Mouse (Mus musculus) gastrocnemius, postnatal 36 days (tissue): Measurements from ENCODE around the gene Mepe. TPM values are rescaled to one million over a fixed set of nuclear protein-coding genes. Genes with fewer than 3 reads are reported as not detected.
A peak's percentile ranks its signal among the peaks of the same experiment; 100 is the strongest.

ENCODE experiments used
- DNase-seq, 2 experiments: peaks; one replicate each; pipeline ENCODE4 v3.0.0; 2022
- intact Hi-C: fragments of 180-260 bp; cut with DNase I; formaldehyde crosslinking; loops from one replicate; pipeline ENCODE4 v1.15.1; 2025
- long read RNA-seq, 2 experiments: library from polyadenylated mRNA; stranded (forward); transcript quantifications; one replicate each; pipeline ENCODE4 v2.0.0; 2021
- total RNA-seq, 2 experiments: library from RNA; stranded (reverse); gene quantifications; 2 replicates each; pipeline ENCODE4 v1.2.3; 2021

Mepe gene
- total RNA-seq, result not detected
- long read RNA-seq, experiment 1, result 0 reads
- long read RNA-seq, experiment 2, result 0 reads

GRCm38 (mm10) chr5:104325029-104325428 is at the start of gene Mepe:
Mepe (plus strand) TSS chr5:104325329.
- intact Hi-C loops, result no loop called here
- DNase-seq, result no peak

- no peak for DNase-seq
- intact Hi-C loops, result no loop called here
Observed at GRCm38 (mm10) chr5:104294201-104294600, 30.9 kb upstream of the Mepe start.

- no peak for DNase-seq
- intact Hi-C loops, result no loop called here
Observed at GRCm38 (mm10) chr5:104298994-104299393, 26.1 kb upstream of the Mepe start, which contains the start of gene Ibsp. Ibsp (plus strand) TSS chr5:104299171.

- intact Hi-C loops, result no loop called here
- DNase-seq, result no peak
Observed at GRCm38 (mm10) chr5:104314073-104314472, 11.1 kb upstream of the Mepe start.

GRCm38 (mm10) chr5:104326884-104327283 is 1.8 kb downstream of the Mepe start:
- intact Hi-C loops, result no loop called here
- no peak for DNase-seq

GRCm38 (mm10) chr5:104327389-104327788 is 2.3 kb downstream of the Mepe start:
- no peak for DNase-seq
- intact Hi-C loops, result no loop called here

GRCm38 (mm10) chr5:104327876-104328275 is 2.7 kb downstream of the Mepe start:
- intact Hi-C loops, result no loop called here
- DNase-seq, result no peak

GRCm38 (mm10) chr5:104328317-104328850 is 3.3 kb downstream of the Mepe start:
- intact Hi-C loops, result no loop called here
- DNase-seq, result no peak

- intact Hi-C loops, result no loop called here
- no peak for DNase-seq
Observed at GRCm38 (mm10) chr5:104329381-104329780, 4.3 kb downstream of the Mepe start.

- no peak for DNase-seq
- intact Hi-C loops, result no loop called here
Observed at GRCm38 (mm10) chr5:104330088-104330487, 5.0 kb downstream of the Mepe start.

- DNase-seq, result no peak
- intact Hi-C loops, result loop anchor here (2.0 kb wide), 1 partner anchor 109 kb away; no protein-coding TSS in a partner anchor
Observed at GRCm38 (mm10) chr5:104332296-104332695, 7.2 kb downstream of the Mepe start.

- intact Hi-C loops, result loop anchor here (2.0 kb wide), 1 partner anchor 110 kb away; no protein-coding TSS in a partner anchor
- DNase-seq, result peak in 1 of 2 experiments; percentile 49
Observed at GRCm38 (mm10) chr5:104333231-104333640, 8.1 kb downstream of the Mepe start.

- intact Hi-C loops, result loop anchor here (2.0 kb wide), 1 partner anchor 111 kb away; no protein-coding TSS in a partner anchor
- DNase-seq, result no peak
Observed at GRCm38 (mm10) chr5:104333643-104334042, 8.5 kb downstream of the Mepe start.

- DNase-seq, result no peak
- intact Hi-C loops, result no loop called here
Observed at GRCm38 (mm10) chr5:104334516-104334915, 9.4 kb downstream of the Mepe start.

- intact Hi-C loops, result loop anchor here (5.0 kb wide), 1 partner anchor 204 kb away; no protein-coding TSS in a partner anchor
- DNase-seq, result no peak
Observed at GRCm38 (mm10) chr5:104335962-104336361, 10.8 kb downstream of the Mepe start.

GRCm38 (mm10) chr5:104337491-104337890 is 12.4 kb downstream of the Mepe start:
- intact Hi-C loops, result loop anchor here (5.0 kb wide), 1 partner anchor 205 kb away; no protein-coding TSS in a partner anchor

GRCm38 (mm10) chr5:104339009-104339408 is 13.9 kb downstream of the Mepe start:
- DNase-seq, result no peak
- intact Hi-C loops, result loop anchor here (5.0 kb wide), 1 partner anchor 207 kb away; no protein-coding TSS in a partner anchor

More at GRCm38 (mm10) chr5:104337491-104337890, 12.4 kb downstream of the Mepe start:
- DNase-seq, result no peak

GRCm38 (mm10) chr5:104339706-104340512 is 14.8 kb downstream of the Mepe start:
- intact Hi-C loops, result loop anchor here (5.0 kb wide), 3 partner anchors 107 to 268 kb away; no protein-coding TSS in a partner anchor
- DNase-seq, result no peak

- intact Hi-C loops, result loop anchor here (5.0 kb wide), 2 partner anchors 107 to 268 kb away; no protein-coding TSS in a partner anchor
- no peak for DNase-seq
Observed at GRCm38 (mm10) chr5:104340513-104340829, 15.3 kb downstream of the Mepe start.

- intact Hi-C loops, result loop anchor here (5.0 kb wide), 2 partner anchors 104 to 271 kb away; no protein-coding TSS in a partner anchor
Observed at GRCm38 (mm10) chr5:104342881-104343280, 17.8 kb downstream of the Mepe start.

GRCm38 (mm10) chr5:104344526-104345240 is 19.6 kb downstream of the Mepe start:
- no peak for DNase-seq
- intact Hi-C loops, result loop anchor here (2.0 to 5.0 kb wide), 3 partner anchors 90 to 272 kb away; partner anchors contain the start of gene Spp1

More at GRCm38 (mm10) chr5:104342881-104343280, 17.8 kb downstream of the Mepe start:
- no peak for DNase-seq
